Mouse (Mus musculus) embryonic facial prominence, embryonic 11.5 days (tissue): Measurements from ENCODE around the gene Oas1f. TPM values are rescaled to one million over a fixed set of nuclear protein-coding genes. Genes with fewer than 3 reads are reported as not detected.
"Not testable (repeated sequence)": the region's sequence is repeated elsewhere in the genome, so short reads cannot be mapped to it uniquely, and the experiment has no call there.

Experiments
- ATAC-seq: fragments of 200-750 bp; cut with Nextera tagmentation; replicated peaks from 2 replicates; pipeline ENCODE4 v1.8.0; 2017; ENCODE audit warnings: low read depth; ENCODE audit not compliant: insufficient number of reproducible peaks, low FRiP score, low TSS enrichment
- DNase-seq: peaks from one replicate; pipeline ENCODE4 v3.0.0-alpha.2; 2015; ENCODE audit warnings: low spot score
- H3K27ac ChIP-seq: fragments of 300-500 bp; sonication (generic); replicated peaks from 2 replicates; pipeline ENCODE4 v1.5.1; 2014; ENCODE audit warnings: mild to moderate bottlenecking, low read depth, low read length, control low read depth
- H3K27me3 ChIP-seq: fragments of 300-500 bp; sonication (generic); 2 replicates; pipeline ENCODE4 v1.6.1; 2014; ENCODE audit warnings: mild to moderate bottlenecking, low read length, moderate library complexity, mixed read lengths; ENCODE audit not compliant: control insufficient read depth, insufficient read depth
- H3K36me3 ChIP-seq: fragments of 300-500 bp; sonication (generic); replicated peaks from 2 replicates; pipeline ENCODE4 v1.6.1; 2014; ENCODE audit warnings: low read depth, mild to moderate bottlenecking, low read length, moderate library complexity, mixed read lengths; ENCODE audit not compliant: control insufficient read depth, insufficient read depth
- H3K4me1 ChIP-seq: fragments of 300-500 bp; sonication (generic); 2 replicates; pipeline ENCODE4 v1.6.1; 2014; ENCODE audit warnings: low read length, mixed read lengths; ENCODE audit not compliant: control insufficient read depth, insufficient read depth
- H3K4me2 ChIP-seq: fragments of 300-500 bp; sonication (generic); 2 replicates; pipeline ENCODE4 v1.6.1; 2014; ENCODE audit warnings: low read depth, mild to moderate bottlenecking, control low read depth, low read length, moderate library complexity
- H3K4me3 ChIP-seq: fragments of 300-500 bp; sonication (generic); 2 replicates; pipeline ENCODE4 v1.5.1; 2014; ENCODE audit warnings: low read depth, low read length, control low read depth
- H3K9ac ChIP-seq: fragments of 300-500 bp; sonication (generic); replicated peaks from 2 replicates; pipeline ENCODE4 v1.6.1; 2014; ENCODE audit warnings: mild to moderate bottlenecking, control low read depth, low read length
- H3K9me3 ChIP-seq: fragments of 300-500 bp; sonication (generic); replicated peaks from 2 replicates; pipeline ENCODE4 v1.6.1; 2016; ENCODE audit warnings: mild to moderate bottlenecking, low read length, inconsistent platforms, mixed read lengths; ENCODE audit not compliant: control insufficient read depth
- WGBS: fragments of 180-500 bp; shearing (Covaris S2); extraction: QIAGEN DNeasy Blood & Tissue Kit; methylation state at CpG from one replicate; pipeline ENCODE4 v1.1.7; 2014; 5-methylcytosine and 5-hydroxymethylcytosine counted together
- polyA plus RNA-seq: library from polyadenylated mRNA; unstranded; fragments of >200 nt; fragmentation: Nextera tagmentation; extraction: Ambion mirVana; gene quantifications from 2 replicates; pipeline ENCODE4 v1.2.1, GENCODE M21; 2014

Oas1f gene
- polyA plus RNA-seq, result not detected in 2 replicates

DNA sequence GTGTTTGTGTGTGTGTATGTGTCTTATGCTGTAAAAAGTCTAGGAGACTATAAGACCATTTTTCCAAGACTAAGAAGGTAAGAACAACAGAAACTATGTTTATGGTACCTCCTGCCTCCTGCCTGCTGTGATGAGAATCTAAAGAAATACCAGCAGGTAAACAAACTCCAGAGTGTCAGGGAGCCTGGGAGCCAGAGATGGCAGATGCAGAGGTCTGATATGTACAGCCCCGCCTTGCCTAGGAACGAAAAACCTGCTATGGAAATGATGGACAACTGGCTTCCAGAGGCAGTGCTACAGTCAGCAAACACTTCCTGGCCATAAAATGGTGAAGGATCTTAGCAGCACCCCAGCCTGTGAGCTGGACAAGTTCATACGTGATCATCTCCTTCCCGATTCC is at the start of gene Oas1f:
Gene Oas1f (plus strand): TSS at position 301 of the 400 bp plus-strand sequence.
- no peak for DNase-seq
- H3K27ac ChIP-seq, result no peak within 1 kb of the TSS
- no peaks in the 10 kb centered on the region for H3K9me3 ChIP-seq
- no peaks in the 10 kb centered on the region for H3K4me1 ChIP-seq
- H3K27me3 ChIP-seq, result no peaks in the 10 kb centered on the region
- 89% methylated on average over 4 of the region's 4 CpGs for WGBS
- H3K36me3 ChIP-seq, result no peaks in the 10 kb centered on the region
- H3K4me3 ChIP-seq, result no peak within 1 kb of the TSS
- ATAC-seq, result no peak
- H3K9ac ChIP-seq, result no peak within 1 kb of the TSS
- no peak within 1 kb of the TSS for H3K4me2 ChIP-seq

GRCm38 (mm10) chr5:120798147-120798546 is 49.0 kb upstream of the Oas1f start:
- not testable (repeated sequence) for ATAC-seq, DNase-seq
- WGBS, result 80% methylated on average over 5 of the region's 5 CpGs

DNA sequence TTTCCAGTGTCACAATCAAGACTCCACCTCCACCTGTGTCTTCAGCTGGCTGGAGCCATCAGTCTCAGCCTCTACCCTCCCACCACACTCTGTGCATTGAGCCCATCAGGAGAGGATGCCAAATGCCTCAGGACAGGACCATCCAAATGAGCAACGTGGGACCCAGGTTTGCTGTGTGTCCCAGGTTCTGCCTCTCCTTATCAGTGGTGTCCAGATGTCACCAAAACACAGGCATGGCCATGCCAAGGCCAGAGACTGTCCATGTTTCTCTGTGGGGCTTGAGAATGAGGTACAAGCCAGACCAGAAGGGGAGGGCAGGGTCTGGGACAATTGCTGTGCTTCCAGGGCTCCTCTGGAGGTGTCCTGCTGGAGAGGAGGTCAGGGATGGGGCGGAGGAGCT is 48.2 kb upstream of the Oas1f start:
- not testable (repeated sequence) for H3K4me2 ChIP-seq, H3K9me3 ChIP-seq, H3K36me3 ChIP-seq, ATAC-seq, H3K27me3 ChIP-seq, H3K27ac ChIP-seq, H3K9ac ChIP-seq, H3K4me3 ChIP-seq, DNase-seq, H3K4me1 ChIP-seq
- 64% methylated on average over 2 of the region's 2 CpGs for WGBS

More at GRCm38 (mm10) chr5:120798147-120798546, 49.0 kb upstream of the Oas1f start:
- H3K4me2 ChIP-seq, H3K36me3 ChIP-seq, H3K4me3 ChIP-seq, H3K9me3 ChIP-seq, H3K4me1 ChIP-seq, H3K27me3 ChIP-seq, H3K27ac ChIP-seq, H3K9ac ChIP-seq: not testable (repeated sequence)

GRCm38 (mm10) chr5:120803596-120803995 is 43.6 kb upstream of the Oas1f start:
- Histone ChIP-seq H3K9ac (no peak overlapping the region), H3K27me3 (no peaks in the 10 kb centered on the region), H3K9me3 (no peaks in the 10 kb centered on the region; the same call in 1 of the 2 replicates), H3K27ac (no peak overlapping the region), H3K4me3 (no peak overlapping the region), H3K4me2 (no peak overlapping the region), H3K36me3 (no peaks in the 10 kb centered on the region), H3K4me1 (no peaks in the 10 kb centered on the region)
- ATAC-seq, result no peak
- WGBS, result 80% methylated on average over 2 of the region's 2 CpGs
- DNase-seq, result no peak

DNA sequence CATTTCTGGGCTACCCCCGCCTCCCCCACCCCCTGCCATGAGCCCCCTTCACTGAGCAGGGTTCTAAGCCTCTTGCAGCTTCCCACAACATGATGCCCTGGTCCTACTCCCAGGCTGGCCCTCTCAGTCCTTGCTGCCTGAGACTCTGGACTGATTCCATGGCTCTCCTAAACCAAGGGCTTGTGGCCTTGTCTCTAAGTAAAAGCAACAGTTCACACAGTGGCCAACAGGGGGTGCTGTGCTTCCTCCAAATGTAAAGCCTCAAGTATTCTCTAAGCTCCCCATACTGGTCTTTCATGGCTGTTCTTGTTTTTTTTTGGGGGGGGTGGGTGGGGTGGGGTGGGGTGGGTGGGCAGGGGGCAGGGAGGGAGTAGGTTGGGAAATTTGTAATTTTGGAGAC is 40.7 kb upstream of the Oas1f start:
- H3K9me3 ChIP-seq, result no peaks in the 10 kb centered on the region; the same call in 1 of the 2 replicates
- WGBS, result 73% methylated on average over 1 of the region's 1 CpGs
- H3K36me3 ChIP-seq, result no peaks in the 10 kb centered on the region
- H3K4me3 ChIP-seq, result no peak overlapping the region
- no peaks in the 10 kb centered on the region for H3K4me1 ChIP-seq
- H3K9ac ChIP-seq, result no peak overlapping the region
- H3K27ac ChIP-seq, result no peak overlapping the region
- no peaks in the 10 kb centered on the region for H3K27me3 ChIP-seq
- H3K4me2 ChIP-seq, result no peak overlapping the region
- ATAC-seq (no peak), DNase-seq (peak; percentile 73)

DNA sequence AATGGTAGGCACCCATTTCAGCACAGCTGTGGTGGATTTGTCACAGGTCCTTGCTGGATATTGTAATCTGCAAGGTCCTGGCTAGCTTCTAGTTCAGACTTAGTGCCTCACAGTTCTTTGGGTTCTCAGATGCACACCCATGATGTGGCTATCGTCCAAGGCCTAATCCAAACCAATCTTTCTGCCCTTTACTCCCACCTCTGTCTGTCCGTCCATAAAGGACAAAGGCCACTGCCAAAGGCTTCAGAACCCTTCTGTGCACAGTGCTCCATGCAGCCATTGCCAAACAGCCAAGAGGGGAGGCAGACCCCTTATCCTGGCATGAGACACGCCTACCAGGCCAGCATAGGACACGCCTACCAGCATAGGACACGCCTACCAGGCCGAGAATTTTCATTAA is 38.0 kb upstream of the Oas1f start:
- ATAC-seq (no peak), DNase-seq (no peak)
- WGBS, result 38% methylated on average over 6 of the region's 6 CpGs
- Histone ChIP-seq H3K27ac (no peak overlapping the region), H3K9me3 (no peaks in the 10 kb centered on the region; the same call in 1 of the 2 replicates), H3K4me2 (no peak overlapping the region), H3K4me3 (no peak overlapping the region), H3K36me3 (no peaks in the 10 kb centered on the region), H3K27me3 (no peaks in the 10 kb centered on the region), H3K9ac (no peak overlapping the region), H3K4me1 (no peaks in the 10 kb centered on the region)

DNA sequence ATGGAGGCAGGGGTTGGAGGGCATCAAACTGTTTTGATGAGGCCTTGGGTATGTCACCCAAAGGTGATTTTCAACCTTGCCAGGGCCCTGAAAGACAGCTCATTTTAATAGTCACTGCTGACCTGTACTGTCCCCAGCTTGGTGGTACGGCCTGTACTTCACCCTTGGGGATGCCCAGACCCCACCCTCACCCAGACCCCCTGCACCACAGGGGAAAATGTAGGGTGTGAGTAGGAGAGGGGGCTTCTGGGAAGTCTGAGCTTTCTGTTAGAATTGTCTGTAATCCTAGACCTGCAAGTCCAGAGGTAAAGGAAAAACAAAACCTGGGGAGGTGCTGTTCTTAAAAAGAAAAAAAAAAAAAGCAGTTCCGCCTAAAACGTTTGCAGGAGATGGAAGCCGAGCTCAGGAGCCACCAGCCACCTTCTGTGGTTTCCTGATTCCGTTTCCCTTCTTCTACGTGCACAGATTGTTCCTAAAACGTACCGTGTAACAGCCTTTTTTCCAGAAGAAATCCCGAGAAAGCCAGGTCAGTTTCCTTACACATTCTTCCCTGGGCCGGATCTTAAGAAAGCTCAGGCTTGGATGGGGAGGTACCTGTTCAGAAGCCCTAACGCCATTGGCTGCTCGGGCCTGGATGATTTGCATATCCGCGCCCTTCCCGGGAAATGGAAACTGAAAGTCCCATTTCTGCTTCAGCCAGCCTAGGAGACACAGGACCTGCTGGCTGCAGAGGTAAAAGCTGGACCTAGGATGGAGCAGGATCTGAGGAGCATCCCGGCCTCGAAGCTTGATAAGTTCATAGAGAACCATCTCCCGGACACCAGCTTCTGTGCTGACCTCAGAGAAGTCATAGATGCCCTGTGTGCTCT is 35.0 kb upstream of the Oas1f start, which contains the start of gene Oas1c:
Gene Oas1c (minus strand): TSS at position 564 of the 869 bp plus-strand sequence.
- H3K36me3 ChIP-seq, result no peaks in the 10 kb centered on the region
- ATAC-seq (peak; percentile 86), DNase-seq (peak; percentile 91)
- peak within 1 kb of the TSS; percentile 41; the same call in 1 of the 2 replicates for H3K27ac ChIP-seq
- H3K4me2 ChIP-seq, result peak within 1 kb of the TSS; percentile 38
- H3K4me3 ChIP-seq, result peak within 1 kb of the TSS; percentile 12
- H3K9ac ChIP-seq, result peak within 1 kb of the TSS; percentile 55
- no peaks in the 10 kb centered on the region for H3K27me3 ChIP-seq
- no peaks in the 10 kb centered on the region for H3K9me3 ChIP-seq
- WGBS, result 5% methylated on average over 18 of the region's 18 CpGs
- no peaks in the 10 kb centered on the region for H3K4me1 ChIP-seq

- H3K27me3 ChIP-seq, result no peaks in the 10 kb centered on the region
- no peak for DNase-seq
- ATAC-seq, result no peak
- 82% methylated on average over 6 of the region's 6 CpGs for WGBS
- no peak overlapping the region for H3K9ac ChIP-seq
- peak overlapping the region; percentile 2; the same call in 1 of the 2 replicates for H3K4me2 ChIP-seq
- no peaks in the 10 kb centered on the region for H3K4me1 ChIP-seq
- H3K4me3 ChIP-seq, result no peak overlapping the region
- H3K36me3 ChIP-seq, result no peaks in the 10 kb centered on the region
- H3K9me3 ChIP-seq, result no peaks in the 10 kb centered on the region
- no peak overlapping the region for H3K27ac ChIP-seq
Measured at GRCm38 (mm10) chr5:120813023-120813422, 34.1 kb upstream of the Oas1f start.
